Mouse (Mus musculus) kidney, adult 18-20 months (tissue): ENCODE data around the gene Car4.

ENCODE experiments used
- DNase-seq: peaks from one replicate; pipeline ENCODE4 v3.0.0; 2021

Gene Car4

DNA sequence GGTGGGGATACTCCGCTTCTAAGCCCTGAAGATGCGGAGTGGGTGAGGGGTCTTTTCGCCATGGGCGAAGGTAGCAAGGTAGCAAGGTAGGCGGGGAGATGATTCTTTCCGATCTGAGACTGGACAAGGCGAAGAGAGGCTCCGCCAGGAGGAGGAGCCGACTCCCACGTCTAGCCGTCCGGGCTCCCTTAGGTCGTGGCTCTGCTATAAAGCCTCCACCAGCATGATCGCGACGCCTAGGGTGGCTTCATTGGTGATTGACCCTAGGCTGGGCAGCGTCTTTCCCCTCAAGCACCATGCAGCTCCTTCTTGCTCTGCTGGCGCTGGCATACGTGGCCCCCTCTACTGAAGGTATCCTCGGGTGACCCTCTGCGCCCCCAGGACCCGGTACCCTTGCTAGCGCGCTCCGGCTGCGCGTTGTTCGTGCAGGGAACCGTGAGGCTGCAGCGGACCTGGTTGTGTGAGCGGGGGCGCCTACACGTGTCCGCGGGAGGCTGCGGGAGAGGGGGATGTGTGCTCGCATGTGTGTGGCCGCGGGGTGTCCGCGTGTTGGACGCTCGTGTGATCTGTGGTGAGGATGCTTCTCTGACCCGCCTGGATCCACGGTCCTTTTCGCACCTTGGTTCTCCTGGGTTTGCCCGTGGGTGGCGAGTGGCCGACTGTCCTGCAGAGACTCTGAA is at the start of gene Car4:
Car4 (plus strand) TSS at position 196 of the 680 bp plus-strand sequence.
- peak; percentile 55 for DNase-seq

DNA sequence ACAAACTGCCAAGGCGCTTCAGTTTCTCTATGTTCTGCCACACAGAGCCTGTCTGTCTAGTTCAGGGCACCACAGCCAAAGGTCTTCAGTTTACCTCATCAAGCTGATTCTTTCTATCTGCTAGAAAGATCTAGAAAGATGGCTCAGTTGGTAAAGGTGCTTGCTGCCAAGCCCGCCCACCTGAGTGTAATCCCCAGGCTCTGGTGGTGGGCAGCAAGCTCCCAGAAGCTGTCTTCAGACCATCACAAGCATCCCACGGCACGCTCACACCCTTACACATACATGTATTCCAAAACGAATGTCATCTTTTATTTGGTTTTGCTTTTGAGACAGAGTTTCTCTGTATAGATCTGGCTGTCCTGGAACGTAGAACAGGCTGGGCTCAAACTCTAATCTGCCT is 49.1 kb upstream of the Car4 start:
- no peak for DNase-seq

DNA sequence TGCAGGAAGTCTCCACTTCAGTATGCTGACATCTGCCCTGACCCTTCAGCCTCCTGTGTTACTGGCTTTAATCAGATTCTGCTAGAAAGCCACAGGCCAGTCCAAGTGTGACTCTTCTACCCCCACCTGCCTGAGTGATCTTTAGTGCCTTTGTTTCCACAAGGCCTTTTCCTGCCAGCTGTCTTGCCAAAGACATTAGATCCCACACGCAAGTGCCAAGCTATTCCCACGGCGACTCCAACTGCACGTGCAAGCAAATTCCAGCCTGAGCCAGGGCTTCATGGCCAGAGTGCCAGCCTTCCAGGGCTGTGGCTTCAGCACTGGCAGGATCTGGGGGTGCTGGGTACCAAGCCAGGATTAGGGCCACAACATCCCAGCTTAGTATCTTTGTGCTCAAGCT is 47.2 kb upstream of the Car4 start:
- DNase-seq: no peak

DNA sequence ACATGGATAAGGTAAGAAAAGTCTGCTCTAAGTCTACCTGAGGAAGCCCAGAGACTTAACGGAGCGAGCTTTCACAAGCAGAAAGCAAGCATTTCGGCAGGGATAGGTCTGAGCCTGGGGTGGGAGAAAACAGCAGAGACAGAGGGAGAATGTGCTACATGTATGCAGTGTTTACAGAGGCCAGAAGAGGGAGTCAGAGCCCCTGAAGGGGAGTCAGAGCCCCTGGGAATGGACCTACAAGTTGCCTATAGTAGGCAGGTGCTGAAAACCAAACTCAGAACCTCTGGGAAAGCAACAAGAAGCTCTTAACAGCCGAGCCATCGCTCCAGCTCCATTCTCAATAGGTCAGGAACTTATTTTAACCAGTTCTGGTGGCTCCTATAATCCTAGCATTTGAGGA is 42.9 kb upstream of the Car4 start:
- DNase-seq: no peak

DNA sequence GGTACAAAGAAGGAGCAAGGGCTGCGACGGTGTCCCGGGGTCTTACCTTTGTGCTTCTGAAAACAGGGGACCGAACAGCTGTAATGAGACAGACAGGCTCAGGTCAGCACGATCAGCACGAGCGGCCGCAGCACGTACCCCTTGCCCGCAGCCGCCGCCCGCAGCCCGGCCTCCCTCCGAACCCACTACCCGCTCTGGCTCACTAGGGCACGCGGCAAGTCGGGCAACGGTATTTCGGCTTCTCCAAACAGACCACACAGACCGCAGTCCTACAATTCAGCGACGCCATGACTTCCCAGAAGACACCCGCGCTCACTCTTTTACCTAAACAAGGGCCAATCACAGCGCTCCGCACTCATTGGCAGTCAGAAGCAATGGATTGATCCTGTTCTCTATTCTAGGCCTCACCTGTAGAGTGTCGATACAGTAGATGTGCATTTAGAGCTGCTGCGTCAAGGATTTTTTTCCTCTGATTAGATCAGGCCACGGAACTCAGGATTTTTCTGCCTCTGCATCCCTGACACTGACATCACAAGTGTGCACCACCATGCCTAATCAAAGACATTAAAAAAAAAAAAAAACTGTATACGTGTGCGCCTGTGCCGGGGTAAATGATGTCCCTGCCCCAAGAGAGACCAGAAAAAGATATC is 41.4 kb upstream of the Car4 start, which contains the start of gene Znhit3:
Znhit3 (minus strand) TSS at position 314 of the 650 bp plus-strand sequence.
- peak; percentile 84 for DNase-seq

DNA sequence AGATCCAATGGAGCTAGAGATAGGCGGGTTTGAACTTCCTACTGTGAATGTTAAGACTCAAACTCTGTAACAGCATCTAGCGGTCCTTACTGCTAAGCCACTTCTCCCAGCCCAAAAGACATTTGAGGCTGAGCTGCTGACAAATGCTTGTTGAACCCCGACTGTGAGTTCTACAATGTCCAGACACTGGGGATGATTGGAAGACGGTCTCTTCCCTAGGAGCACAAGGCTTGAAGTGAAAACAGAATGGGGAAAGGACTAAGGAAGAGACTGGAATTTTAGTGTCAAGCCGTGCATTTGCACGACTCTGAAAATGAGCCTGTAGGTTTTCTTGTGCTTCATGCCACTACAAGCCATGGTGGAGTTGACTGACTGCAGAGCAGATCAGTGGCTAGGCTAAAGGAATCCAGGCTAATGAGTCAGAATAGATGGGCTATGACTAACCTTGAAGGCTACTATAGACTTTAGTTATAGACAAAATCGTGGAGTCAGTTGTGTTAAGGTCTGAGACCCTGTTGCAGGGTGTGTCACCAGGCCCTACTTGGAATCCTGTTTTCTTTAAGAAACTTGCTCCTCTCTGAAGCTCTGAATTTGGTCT is 40.8 kb upstream of the Car4 start:
- DNase-seq: no peak

DNA sequence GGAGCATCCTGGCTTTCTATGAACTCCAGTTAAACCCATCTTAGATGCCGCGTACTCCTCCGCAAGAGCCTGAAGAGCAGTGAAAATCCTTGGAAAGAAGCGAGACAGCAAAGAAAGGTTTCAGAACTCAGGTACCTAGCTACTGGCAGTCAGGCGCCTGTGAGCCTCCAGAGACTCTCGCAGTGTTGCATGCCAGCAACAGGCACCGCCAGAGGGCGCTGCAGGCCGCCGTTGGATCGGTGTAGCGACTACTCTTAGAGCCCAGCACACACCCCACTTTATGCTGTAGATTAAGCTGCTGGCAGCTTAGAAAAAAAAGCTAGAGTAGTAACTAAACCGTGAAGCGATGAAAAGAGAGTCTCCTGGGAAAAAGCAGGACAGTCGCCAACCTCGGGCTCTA is 39.2 kb upstream of the Car4 start:
- peak; percentile 91 for DNase-seq

DNA sequence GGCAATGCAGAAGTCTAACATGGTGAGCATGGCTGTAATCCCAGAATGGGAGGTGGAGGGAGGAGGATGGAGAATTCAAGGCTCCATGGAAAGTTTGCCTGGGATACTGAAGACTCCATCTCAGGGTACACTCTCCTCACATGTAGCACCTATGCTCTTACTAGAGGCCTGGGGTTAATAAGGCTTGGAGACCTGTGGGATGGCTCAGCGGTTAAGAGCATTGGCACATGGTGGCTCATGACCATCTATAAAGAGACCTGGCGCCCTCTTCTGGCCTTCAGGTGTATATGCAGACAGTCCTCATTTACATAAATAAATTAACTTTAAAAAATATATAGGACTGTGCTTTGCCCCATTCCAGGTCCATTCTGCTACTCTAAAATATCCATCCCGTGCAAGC is 38.3 kb upstream of the Car4 start:
- peak; percentile 52 for DNase-seq

DNA sequence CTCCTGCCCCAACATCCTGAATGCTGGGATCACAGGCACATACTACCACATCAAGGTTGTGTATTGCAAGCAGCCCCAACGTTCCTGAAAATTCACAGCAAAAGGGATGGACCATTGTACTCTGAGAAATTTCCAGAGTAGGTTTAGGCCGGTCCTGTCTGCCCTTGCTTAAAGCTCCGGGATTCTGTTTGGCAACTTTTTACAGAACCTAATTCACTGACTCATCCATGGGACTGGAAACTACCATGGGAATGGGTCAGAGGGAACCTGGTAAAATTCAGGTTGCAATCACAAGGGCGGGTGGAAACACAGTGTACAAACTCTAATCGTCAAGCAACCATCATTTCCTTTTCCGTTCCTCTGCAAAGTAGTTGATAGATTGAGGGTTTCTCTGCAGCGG is 37.6 kb upstream of the Car4 start:
- DNase-seq: no peak

DNA sequence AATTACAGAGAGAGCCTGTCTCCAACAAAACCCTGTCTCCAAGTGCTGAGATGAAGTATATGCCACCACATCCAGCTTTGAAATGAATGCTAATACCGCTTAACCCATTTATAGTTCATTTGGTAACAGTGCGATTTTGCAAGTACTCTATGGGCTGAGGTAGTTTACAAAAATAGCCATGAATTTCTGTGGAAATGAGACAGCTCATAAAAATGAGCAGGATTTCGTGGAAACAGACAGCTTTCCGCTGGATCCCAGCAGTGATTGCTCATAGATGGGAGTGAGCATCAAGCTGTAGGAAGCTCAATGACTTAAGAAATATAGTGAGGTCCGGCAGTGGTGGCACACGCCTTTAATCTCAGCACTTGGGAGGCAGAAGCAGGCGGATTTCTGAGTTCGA is 36.6 kb upstream of the Car4 start:
- DNase-seq: no peak

DNA sequence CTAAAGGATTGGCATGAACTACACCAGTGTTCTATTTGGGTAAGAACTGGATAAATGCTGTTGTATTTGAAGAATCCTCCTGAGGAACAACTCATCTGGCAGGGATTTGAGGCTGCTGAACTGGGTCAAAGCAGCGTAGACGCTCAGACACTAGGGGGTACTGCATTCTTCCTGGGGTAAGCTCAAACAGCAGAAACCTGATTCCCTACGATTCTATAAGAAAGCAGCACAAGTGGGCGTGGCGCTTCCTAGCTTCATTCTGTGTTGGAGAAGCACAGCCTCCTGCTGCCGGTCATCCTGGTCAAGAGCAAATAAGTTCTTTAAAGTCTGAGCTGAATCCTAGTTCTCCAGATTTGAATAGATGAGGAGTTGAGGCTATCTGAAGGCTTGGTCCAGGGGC is 25.3 kb upstream of the Car4 start:
- DNase-seq: no peak

DNA sequence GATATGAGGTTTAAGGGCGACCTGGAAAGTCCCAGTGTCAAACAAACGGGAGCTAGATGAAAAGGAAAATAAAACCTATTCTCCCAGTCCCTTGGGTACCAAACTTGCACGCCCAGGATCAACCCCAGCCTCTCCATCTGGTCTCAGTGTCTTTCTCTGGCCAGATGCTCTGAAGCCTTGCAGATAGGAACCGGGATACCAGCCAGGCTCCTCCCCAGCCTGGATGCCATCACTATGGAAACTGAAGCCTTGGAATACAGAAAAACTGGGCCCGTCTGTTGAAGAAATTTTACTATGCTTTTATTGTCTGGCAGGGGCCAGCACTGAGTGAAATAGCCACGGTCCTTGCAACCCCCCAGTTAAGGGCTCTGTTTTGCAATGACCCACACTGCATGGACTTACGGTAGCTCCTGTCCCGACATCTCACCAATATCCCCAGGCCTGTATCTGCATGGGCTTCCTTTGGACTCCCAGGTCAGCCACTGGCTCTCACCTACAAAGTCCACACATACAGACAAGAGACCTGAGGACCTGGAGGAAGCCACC is 18.0 kb upstream of the Car4 start:
- no peak for DNase-seq

DNA sequence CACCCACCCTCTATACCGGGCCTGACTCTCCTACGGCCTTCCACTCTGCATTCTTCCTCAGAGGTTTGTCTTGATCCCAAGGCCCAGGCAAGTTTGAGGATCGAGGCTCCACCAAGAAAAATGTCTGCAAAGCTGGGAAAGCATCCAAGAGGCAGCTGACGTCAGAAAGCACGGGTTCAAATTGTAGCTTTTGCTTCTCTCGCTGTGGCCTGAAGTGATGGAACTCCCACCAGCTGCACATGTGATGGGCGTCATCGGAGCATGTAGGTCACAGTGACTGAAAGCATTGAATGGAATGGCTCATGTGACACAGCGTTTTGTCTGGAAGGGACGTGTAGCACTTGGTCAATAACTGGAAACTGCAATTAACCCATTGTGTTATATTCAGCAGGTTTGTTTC is 17.4 kb upstream of the Car4 start:
- DNase-seq: no peak

DNA sequence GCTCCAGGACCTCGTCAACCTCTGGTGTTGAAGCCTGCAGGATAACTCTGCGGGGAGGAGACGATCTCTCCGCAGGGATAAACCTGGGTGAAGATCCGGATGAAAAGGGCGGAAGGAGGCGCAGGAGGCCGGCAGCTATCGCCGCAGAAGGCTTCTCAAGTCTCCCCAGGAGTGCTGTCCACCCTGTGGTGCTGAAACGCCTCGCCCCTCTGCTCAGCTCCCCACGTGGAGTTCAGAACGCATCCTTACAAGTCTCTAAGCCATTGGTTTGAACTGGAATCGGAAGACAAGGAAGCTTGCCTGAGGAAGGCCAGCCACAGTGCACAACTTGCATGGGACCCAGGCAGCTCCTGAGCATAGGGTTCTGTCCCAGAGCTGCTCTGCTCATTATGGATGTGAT is 13.6 kb upstream of the Car4 start:
- DNase-seq: peak; percentile 65

DNA sequence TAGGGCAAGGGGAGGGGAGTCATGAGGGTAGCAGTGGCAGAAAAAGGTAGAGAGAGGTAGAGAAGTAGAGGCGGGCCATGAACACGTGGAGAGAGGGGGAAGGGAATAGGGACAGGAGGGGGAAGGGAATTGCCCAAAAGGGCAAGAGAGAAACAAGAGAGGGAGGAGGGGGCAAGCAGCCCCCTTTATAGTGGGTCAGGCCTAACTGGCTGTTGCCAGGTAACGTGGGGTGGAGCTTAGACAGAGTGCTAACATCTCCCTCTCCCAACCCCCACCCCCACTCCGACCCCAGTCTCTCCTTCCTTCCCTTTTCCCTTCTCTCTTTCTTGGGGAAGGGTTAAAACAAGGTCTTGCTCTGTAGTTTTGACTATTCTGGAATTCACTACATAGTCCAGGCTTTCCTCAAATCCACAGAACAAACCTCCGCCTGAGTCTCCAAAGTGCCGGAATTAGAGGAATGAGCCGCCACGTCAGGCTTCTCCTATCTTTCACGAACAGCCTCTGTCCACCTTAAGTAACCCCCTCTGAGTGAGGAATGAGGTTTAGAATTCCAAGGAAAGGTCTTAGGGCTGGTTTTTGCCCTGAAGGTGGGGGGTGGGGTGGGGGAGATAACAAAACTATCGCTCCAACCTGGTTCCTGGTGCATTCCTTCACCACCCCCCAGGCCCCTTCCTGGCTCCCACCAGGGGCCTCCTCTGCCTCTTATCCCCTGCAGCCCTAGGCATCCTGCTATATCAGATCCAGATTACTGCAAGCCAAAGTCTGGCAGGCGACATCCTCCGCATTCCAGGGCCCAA is 12.7 kb upstream of the Car4 start:
- no peak for DNase-seq

DNA sequence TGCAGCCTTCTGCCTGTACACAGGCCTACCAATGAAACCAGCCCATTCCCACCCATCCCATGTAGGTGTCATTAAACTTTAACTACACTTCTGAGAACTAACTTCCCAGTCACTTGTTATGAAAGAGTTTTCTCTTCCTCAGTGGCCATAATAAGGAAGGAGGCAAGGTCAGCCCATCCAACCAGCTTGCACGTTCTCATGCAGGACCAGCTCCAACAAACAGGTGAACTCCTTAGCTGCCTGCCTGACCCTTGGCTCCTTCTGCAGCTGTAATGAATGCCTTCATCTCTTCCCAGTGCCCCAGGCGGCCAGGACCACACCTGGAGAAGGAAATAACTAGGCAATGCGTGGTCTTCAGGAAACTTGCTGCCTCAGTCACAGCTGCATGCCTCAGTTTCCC is 11.7 kb upstream of the Car4 start:
- peak; percentile 39 for DNase-seq

DNA sequence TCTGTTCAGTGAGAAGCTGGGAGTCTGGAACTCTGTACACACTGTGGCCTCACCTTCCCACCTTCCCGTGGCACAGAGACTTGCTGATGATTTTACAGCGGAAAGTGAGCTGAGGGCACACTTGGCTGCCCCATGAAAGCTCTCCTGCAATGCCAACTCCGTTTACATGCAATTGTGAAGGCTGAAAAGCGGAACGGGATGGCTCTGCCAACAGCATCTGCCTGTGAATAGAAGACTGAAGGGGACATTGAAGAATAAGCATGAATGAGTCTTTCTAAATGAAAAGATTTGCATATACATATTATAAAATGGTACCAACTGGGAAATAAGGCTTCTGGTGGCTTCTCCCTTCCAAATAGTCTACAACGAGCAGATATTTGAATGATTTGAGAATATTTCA is 10.4 kb upstream of the Car4 start:
- no peak for DNase-seq

DNA sequence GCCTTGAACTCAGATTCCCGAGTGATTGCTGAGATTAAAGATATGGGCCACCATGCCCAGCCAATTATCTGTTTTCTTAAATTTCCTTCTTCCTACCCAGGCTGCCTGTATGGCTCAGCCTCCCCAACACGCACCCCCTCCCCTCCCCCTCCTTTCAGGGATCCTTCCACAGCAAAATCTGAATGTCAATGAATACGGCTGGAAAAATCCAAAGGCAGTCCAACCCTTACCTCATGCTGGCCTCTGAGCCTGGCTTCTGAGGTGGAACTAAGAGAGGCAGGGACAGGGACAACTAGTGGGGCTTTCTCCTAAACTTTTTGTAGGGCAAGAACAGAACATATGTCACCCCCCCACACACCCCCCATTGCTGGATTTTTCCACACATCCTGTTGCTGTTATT is 9.5 kb upstream of the Car4 start:
- no peak for DNase-seq

DNA sequence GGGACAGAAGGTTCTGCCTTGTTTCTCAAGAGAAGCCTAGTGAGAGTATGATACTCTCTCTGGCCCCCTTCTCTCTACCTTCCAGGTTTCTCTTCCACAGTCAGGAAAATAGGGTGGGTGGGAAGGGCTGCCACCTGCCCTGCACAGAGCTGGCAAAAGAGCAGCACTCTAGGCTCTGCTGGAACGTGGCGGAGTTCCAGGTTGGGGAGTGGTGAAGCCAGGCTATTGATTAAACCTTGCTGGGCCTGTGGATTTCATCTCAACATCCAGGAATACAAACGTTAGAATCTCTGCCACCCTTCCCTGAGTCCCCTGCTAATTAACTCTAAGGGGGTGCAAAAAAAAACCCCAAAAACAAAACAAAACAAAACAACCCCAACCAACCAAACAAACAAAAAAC is 9.1 kb upstream of the Car4 start:
- DNase-seq: peak; percentile 76

DNA sequence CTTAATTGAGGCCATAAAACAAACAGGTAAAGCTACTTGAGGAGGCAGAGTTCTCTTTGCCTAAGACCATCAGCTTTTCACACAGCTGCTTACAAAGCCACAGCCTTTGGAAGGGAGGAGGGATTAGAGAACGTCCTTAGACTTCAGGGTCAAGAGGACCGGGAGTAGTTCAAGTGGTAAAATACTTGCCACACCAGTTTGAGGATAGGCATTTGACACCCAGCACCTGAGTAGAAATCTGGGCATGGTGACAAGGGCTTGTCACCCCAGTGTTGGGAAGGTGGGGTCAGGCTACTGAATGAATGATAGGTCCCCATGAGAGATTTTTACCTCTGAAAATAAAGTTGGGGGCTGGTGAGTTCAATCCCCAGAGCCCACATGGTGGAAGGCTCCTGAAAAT is 5.0 kb upstream of the Car4 start:
- DNase-seq: no peak

DNA sequence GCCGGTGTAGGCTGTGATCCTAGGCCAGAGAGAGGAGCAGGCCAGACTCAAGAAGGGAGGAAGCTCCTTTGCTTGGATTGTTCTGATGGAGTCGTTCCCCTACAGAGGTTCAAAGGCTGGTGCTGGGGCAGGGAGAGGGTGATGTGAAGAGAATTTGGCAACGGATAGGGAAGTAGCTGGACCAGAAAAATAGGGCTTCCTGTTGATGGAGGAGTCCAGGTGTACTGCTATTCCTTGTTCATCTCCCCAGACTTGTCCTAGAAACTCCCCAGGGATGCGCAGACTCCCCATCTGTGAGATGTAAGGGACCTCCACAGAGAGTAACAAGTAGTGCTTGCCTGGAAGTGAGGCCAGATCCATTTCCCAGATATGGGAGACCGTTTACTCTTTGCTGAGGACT is 1.2 kb upstream of the Car4 start:
- no peak for DNase-seq

DNA sequence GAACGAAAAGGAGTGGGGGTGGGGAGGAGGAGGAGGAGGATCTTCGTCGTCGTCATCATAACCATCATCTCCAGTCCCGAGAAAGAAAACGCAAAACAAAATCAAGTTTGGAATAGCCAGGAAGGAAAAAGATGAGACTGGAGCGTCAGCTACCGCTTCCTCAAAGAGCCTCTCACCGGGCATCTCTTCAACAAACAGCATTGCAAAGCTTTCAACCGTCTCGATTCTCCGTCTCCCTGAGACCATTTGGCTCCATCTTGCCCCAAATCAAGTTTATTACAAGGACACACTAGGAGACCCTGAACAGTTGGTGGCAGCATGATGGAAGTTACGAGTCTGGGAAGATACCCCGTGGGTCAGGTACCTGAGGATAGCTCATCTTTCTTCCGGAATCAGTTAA is 415 bp upstream of the Car4 start:
- DNase-seq: no peak

DNA sequence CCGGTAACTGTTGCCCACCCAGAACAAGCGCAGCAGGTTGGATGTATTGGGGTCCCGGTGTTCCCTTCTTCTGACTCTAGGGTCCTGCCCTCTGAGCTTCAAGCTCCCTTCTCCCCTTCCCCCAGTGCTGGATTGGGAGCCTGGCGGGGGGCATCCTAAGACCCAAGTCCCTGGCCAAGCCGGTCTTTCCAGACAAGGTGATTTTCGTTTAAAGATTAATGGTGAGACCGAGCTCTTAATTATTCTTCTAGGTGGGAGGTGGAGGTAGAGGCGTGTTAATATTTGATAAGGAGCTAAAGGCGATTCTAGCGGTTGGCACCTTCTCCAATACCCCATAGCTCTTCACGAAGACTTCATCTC is 665 bp downstream of the Car4 start:
- DNase-seq: peak; percentile 53

DNA sequence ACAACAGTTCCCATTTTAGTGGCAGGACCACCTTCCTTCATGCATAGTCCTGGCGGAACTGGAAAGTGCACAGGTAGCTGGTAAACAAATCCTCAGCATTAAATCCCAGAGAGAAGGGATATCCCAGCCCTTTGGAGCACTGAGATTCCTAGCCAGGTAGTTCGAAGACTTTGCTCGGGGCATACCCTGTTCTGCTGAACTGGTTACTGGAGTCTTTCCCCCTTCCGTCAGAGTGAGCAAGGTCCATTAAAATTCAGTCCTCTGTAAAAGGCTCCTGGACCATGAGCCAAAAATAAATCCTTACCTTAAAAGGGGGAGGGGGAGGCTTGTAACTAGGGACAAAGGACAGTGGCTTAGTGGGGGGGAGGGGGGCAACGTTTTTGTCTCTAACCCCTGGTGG is 1.6 kb downstream of the Car4 start:
- DNase-seq: peak; percentile 49
